Mouse (Mus musculus): ENCODE results near the gene Ube2d3.
"Not testable (repeated sequence)": the region's sequence is repeated elsewhere in the genome, so short reads cannot be mapped to it uniquely, and the experiment has no call there.

Ube2d3 gene

DNA sequence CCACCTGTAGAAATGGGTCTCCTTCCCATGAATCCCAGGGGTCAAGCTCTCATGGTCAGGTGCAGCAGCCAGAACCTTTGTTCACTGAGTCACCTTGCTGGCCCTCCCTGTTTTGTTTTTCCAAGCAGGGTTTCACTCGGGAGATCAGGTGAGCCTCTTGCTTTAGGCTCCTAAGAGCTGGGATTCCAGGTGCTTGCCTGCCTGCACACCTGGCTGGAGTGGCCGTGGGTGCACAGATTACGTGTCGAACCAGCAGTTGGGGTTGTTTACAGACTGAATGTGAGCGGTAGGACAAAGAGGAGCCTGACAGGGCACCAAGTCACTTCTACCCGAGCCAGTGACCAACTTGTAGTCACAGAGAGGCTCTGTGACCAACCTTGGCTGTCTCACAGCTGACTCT lies 53.2 kb downstream of the Ube2d3 start:
- no peak for DNase-seq (ENCODE audit: low spot score)

DNA sequence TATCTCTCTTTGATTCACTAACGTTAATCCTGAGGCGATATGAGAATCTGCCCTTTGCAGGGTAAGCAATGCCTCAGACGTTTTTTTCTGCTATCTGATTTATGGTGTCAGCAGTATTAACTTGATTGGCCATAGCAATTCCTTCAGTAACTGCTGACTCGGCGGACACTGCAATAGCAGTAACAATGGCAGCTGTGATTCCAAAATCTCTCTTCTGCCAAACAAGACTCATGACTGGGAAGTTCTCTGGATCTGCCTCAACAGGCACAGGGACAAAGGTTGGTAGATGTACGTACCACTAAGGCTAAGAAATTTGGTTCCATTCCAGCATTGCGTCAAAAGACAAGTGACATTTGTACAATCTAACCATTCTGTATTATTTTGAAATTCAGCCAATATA lies 55.4 kb downstream of the Ube2d3 start:
- not testable (repeated sequence) for DNase-seq (ENCODE audit: low spot score)

DNA sequence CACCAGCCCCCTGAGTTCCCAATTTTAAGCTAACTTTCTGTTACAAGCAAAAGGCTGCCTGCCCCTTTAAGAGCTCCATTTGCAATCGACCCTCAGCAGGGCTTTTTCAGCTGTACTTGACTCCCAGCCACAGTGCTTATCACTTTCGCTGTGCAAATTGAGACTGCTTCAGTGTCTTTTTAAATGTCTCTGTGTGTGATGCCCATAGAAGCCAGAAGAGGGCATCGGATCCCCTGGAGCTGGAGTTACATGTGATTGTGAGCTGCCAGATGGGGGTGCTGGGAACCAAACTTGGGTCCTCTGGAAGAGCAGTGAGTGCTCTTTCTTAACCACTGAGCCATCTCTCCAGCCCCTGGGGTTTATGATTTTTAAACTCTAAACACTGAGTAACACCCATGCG lies 60.0 kb downstream of the Ube2d3 start:
- DNase-seq (ENCODE audit: low spot score) = not testable (repeated sequence)

DNA sequence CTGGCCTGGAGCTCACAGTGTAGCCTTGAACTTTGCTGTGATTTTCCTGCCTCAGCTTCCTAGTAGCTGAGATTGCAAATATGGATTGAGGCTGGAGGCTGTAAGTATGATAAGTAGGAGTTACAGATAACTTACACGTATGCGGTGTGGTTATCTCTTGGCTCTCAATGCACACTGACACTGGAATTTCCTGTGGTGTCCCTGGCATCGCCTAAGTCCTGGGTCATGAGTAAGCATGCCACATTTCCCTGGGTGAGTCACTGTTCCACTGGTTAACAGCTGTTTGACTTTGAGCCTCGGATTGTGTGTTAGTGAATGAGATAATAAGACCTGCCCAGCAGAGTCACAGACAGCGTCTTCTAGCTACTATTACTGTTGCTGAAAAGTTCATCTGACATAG lies 60.9 kb downstream of the Ube2d3 start:
- DNase-seq (ENCODE audit: low spot score) = no peak

DNA sequence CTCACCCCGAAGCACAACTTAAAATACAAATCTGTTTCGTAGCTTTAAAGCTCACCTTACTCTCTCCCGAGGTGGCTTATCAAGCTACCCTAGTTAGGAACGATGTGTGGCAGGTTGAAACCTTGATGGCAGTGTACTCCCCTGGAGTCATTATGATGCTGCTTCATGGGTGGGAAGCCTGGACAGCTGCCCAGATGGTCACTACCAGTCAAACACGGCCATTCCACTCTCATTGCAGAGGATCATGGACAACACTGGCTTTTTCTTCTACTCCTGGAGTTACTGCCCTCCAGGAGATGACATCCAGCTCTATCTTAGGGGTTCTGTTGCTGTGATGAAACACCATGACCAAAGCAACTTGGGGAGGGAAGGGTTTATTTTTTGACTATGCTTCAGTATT lies 65.2 kb downstream of the Ube2d3 start:
- DNase-seq (ENCODE audit: low spot score) = no peak

DNA sequence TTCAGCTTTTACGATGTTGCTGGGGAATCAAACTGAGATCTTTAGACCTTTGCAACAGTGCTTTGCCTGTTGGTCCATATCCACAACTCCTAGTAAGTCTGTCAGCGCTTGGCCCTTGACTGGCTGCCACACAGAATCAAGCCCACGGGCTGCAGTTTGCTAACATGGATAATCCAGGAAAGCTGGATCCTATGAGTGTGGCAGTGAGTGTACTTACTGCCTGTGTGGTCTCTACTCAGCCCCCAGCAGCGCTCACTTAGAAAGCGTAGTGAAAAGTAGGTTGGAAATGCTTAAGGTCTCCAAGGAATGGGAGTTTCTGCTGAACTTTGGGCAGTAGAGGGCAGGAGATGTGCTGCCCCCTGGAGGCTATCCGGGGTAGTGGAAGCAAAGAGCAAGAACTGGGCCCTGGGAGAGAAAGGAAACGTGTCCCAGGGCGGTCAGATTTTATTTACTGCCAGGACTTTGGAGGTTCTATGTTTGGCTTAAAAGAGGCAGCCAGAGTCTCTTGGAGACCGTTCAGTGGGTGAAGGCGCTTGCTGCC lies 67.5 kb downstream of the Ube2d3 start:
- DNase-seq (ENCODE audit: low spot score) = no peak

DNA sequence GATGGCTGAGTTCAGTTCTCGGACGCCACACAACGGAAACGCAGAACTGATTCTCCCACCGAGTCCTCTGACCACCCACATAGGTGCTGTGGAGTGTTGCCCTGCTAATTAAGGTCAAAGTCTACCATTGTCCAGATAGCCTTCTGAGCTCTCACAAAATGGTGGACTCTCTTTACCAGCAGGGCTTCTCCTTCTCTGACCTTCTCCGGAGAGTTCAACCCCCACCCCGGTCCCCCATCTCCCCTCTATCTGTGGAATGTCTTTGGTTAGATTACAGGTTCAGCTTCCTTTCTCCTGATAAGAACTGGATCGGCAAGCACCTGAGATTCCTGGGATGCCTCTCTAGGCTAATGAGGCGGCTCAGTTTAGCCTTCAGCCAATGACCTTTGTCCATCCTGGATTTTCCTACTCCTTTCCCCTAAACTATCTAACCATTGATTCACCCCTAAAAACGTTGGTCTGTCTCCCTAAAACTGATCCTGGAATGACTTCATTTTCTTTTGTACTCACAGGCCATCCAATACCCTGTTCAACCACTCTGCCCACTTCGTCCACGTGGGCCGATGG lies 68.0 kb downstream of the Ube2d3 start:
- no peak for DNase-seq (ENCODE audit: low spot score)

DNA sequence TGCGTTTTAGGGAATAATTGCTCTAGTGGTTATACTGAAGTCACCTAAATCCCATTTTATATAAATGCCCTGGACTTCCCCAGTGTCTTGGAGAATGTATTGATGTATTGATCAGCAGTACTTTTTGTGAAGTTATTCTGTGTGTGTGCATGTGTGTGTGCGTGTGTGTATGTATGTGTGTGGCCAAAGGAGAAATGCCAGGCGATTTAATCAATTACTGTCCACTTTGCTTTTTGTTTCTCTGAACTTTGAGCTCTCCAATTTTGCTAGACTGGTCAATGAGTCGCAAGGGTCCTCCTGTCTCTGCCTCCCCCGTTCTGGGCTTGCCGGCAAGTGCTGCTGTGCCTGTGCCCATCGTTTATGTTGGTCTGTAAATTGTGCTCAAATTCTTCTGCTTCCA lies 69.6 kb downstream of the Ube2d3 start:
- DNase-seq (ENCODE audit: low spot score) = no peak

DNA sequence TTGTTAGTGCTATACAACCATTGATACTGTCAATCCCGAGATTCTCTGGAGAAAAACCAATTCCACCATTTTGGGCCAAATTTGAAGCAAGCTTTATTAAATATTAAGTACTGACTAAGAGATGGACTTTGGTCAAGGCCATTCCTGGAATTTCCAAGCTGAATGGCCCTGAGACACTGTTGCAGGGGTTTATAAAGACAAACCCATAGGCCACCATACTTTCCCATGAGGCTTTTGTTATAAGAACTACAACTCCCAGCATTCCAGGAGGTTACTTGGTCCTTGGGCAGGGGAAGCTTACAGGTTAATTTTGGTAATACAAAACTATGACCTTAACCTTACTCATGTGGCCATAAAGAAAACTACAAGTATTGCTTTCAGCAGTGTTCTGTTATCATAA lies 70.2 kb downstream of the Ube2d3 start:
- DNase-seq (ENCODE audit: low spot score) = no peak

DNA sequence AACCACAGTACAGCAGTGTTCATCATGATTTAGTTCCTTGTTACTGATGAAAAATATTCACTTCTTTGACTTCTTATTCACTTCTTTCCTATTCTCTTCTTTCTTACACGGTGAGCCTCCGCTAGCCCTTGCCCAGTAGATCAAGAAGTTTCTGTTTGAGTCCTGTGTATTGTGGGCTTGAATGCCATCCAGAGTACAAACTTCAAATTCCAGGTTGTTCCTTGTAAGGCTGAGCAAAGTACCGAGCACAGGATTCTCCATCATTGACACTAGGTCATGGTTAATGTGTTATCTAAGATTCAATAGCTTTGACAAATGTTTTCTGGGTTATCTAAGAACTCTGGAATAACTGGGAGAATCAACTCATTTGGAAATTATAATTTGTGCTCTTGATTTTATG lies 72.4 kb downstream of the Ube2d3 start:
- DNase-seq (ENCODE audit: low spot score) = no peak

DNA sequence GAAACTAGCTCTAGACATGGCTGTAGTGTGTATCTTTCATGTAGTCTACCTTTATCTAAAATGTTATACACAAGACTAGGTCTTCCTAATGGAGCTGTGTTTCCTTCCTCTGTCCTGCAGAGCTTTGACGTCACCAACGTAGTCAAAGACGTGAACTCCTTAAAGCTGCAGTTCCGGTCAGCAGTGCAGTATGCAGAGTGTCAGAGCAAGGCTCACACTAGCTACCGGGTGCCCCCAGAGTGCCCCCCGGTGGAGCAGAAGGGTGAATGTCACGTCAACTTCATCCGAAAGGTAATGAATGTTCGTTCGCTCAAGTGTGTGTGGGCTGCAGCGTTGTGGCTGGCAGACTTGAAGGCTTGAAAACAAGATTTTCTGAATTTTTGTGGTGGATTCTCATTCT lies 73.7 kb downstream of the Ube2d3 start:
- DNase-seq (ENCODE audit: low spot score) = no peak

DNA sequence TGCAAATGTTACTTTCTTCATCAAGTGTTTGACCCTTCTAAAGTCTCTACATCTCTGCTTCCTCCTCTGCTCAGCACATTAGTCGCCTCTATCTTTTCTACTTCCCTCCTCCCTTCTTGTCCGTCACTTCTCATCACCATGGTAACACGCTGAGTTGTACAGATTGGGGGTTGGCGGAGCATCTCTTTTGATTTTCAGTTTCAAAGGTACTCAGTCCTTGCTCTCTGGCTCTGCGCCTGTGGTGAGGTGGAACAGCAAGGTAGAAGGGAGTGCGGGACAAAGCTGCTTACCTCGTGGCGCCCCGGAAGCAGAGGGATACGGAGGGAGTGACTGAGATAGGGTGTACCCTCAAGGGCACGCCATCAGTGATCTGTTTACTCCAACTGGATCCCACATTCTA lies 75.3 kb downstream of the Ube2d3 start:
- DNase-seq (ENCODE audit: low spot score) = no peak

DNA sequence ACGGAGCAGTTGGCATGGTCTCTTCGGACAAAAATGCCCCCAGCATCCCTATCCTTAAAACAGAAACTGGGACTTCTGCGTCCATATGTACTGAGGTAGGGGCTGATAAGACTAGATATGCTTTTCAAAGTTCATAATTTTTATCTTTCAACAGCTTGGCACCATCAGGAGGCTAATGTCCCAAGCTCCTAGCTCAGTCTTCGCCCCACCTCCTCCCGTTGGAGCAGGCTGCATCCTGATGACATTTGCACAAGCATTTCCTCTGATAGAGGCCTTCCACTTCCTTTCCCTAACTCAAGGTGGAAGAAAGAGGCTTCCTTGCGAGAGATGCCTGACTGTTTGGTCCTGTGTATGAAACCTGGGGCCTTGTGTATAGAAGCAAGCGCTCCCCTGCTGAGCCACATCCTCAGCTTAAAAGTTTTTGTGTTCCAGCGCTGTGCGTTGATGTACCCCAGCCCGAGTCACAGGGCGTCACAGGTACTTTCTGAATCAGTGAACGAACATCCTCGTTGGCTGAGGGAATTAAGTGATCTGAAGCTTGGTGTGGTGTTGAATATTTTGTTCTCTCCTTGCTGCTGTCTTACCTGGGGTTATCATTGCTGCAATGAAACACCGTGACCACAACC lies 76.0 kb downstream of the Ube2d3 start:
- DNase-seq (ENCODE audit: low spot score) = no peak

DNA sequence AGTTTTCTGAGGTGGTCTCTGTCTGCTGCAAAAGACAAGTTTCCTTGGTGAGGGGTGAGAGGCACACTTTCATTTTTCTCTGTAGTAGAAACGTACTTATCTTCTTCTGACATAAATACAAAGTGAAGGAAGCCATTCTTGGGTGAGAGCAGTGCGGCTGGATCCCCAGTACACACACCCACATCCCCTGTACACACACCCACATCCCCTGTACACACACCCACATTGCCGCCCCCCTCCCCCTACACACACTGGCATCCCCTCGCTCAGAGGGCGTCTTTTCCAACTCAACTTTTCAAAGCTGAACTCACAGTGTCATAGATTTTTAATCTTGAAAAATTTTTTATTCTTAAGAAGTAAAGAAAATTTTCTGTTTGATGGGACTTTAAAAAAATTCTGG lies 77.3 kb downstream of the Ube2d3 start:
- DNase-seq (ENCODE audit: low spot score) = no peak

DNA sequence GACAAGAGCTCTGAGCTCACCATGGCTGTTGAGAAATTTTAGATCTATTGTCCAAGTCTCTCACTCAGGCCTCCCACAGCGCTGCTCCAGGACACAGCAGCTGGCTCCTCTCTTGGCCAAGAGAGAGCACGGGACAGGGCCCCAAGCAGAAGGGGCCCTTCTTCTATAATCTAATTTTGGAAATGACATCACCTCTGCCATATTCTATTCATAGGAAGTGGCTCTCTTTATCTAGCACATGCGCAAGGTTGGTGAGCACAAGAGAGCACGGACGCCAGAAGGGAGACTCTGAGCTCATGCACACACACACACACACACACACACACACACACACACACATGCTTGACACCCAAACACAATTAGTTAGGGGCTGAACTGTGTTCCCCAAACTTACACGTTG lies 78.9 kb downstream of the Ube2d3 start:
- no peak for DNase-seq (ENCODE audit: low spot score)

All from ovary, postnatal 10 days (tissue).